Mouse (Mus musculus) limb, embryonic 15.5 days (tissue): ENCODE data around the gene Slc16a5. TPM values are rescaled to one million over a fixed set of nuclear protein-coding genes. Genes with fewer than 3 reads are reported as not detected.

Source experiments
- ATAC-seq: fragments of 200-750 bp; cut with Nextera tagmentation; 2 replicates; pipeline ENCODE4 v1.8.0; 2017; ENCODE audit warnings: low read depth, moderate TSS enrichment; ENCODE audit not compliant: insufficient number of reproducible peaks, low FRiP score, low TSS enrichment
- H3K27ac ChIP-seq: fragments of 300-500 bp; sonication (generic); 2 replicates; pipeline ENCODE4 v1.5.1; 2015; ENCODE audit warnings: moderate library complexity, mild to moderate bottlenecking, inconsistent platforms
- H3K27me3 ChIP-seq: fragments of 300-500 bp; sonication (generic); 2 replicates; pipeline ENCODE4 v1.6.1; 2015; ENCODE audit warnings: inconsistent platforms
- H3K36me3 ChIP-seq: fragments of 300-500 bp; sonication (generic); 2 replicates; pipeline ENCODE4 v1.6.1; 2015; ENCODE audit warnings: inconsistent platforms
- H3K4me1 ChIP-seq: fragments of 300-500 bp; sonication (generic); 2 replicates; pipeline ENCODE4 v1.6.1; 2015; ENCODE audit warnings: inconsistent platforms
- H3K4me2 ChIP-seq: fragments of 300-500 bp; sonication (generic); 2 replicates; pipeline ENCODE4 v1.6.1; 2015; ENCODE audit warnings: mild to moderate bottlenecking, inconsistent platforms
- H3K4me3 ChIP-seq: fragments of 300-500 bp; sonication (generic); 2 replicates; pipeline ENCODE4 v1.5.1; 2015; ENCODE audit warnings: mild to moderate bottlenecking, inconsistent platforms
- H3K9ac ChIP-seq: fragments of 300-500 bp; sonication (generic); 2 replicates; pipeline ENCODE4 v1.6.1; 2015; ENCODE audit warnings: inconsistent platforms
- H3K9me3 ChIP-seq: fragments of 300-500 bp; sonication (generic); 2 replicates; pipeline ENCODE4 v1.6.1; 2016; ENCODE audit warnings: inconsistent platforms
- WGBS: fragments of 180-500 bp; shearing (Covaris S2); methylation state at CpG from one replicate; pipeline ENCODE4 v1.1.7; 2015; 5-methylcytosine and 5-hydroxymethylcytosine counted together
- polyA plus RNA-seq: library from polyadenylated mRNA; unstranded; fragments of >200 nt; fragmentation: Nextera tagmentation; extraction: Ambion mirVana; gene quantifications from 2 replicates; pipeline ENCODE4 v1.2.1, GENCODE M21; 2015

Slc16a5 gene
- polyA plus RNA-seq, 1 experiment from 2014 or later: not detected

DNA sequence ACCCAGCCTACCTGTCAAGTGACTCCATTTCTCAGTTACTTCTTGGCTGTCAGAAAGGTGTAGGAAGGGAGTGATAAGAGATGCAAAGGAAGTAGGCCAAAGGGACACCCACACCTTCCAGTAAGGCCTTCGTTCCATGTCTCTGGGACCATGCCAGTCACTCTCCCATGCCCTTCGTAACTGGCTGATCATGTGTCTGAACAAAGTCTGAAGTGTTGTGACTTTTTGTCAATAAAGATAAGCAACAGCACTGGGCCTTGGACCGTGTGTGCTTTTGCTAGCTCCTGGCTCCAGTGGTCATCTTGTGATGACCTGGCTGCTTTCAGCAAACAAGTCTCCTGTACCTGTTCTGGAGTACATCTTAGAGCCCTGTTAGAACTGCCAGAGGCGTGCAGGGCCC, 29.5 kb upstream of the Slc16a5 start:
- no peak overlapping the region for H3K27ac ChIP-seq
- no peaks in the 10 kb centered on the region for H3K9me3 ChIP-seq
- WGBS: 82% methylated on average over 4 of the region's 4 CpGs
- ATAC-seq: no peak
- no peak overlapping the region for H3K4me3 ChIP-seq
- peaks cover 43% of the 10 kb centered on the region for H3K36me3 ChIP-seq
- H3K9ac ChIP-seq: no peak overlapping the region
- 0 out of 2 replicates have a peak, but pooled peaks cover 4% of the 10 kb centered on the region for H3K27me3 ChIP-seq
- H3K4me1 ChIP-seq: peaks cover 15% of the 10 kb centered on the region
- H3K4me2 ChIP-seq: no peak overlapping the region

DNA sequence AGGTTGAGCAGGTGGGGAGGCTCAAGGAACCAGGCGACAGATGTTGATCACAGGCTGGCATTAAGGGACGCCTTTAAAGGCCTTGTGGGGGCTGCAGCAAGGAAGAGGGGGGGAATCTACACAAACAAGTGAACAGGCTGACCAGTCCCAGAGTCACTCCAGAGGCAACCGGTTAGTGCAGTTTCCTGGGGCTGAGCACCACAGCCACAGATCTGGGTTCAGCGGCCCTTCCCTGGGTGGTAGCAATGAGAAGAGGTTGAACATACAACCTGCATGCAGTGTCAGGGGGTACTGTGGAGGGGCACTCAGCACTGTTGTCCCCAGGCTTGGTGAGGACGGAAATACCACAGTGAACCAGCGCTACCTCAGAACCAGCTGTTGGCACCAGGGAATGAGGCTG, 28.9 kb upstream of the Slc16a5 start:
- Histone ChIP-seq H3K4me1 (peaks cover 12% of the 10 kb centered on the region), H3K27ac (no peak overlapping the region), H3K4me2 (no peak overlapping the region), H3K9ac (no peak overlapping the region), H3K27me3 (0 out of 2 replicates have a peak, but pooled peaks cover 4% of the 10 kb centered on the region), H3K36me3 (peaks cover 43% of the 10 kb centered on the region), H3K4me3 (no peak overlapping the region), H3K9me3 (no peaks in the 10 kb centered on the region)
- ATAC-seq: no peak
- WGBS: 75% methylated on average over 6 of the region's 6 CpGs

DNA sequence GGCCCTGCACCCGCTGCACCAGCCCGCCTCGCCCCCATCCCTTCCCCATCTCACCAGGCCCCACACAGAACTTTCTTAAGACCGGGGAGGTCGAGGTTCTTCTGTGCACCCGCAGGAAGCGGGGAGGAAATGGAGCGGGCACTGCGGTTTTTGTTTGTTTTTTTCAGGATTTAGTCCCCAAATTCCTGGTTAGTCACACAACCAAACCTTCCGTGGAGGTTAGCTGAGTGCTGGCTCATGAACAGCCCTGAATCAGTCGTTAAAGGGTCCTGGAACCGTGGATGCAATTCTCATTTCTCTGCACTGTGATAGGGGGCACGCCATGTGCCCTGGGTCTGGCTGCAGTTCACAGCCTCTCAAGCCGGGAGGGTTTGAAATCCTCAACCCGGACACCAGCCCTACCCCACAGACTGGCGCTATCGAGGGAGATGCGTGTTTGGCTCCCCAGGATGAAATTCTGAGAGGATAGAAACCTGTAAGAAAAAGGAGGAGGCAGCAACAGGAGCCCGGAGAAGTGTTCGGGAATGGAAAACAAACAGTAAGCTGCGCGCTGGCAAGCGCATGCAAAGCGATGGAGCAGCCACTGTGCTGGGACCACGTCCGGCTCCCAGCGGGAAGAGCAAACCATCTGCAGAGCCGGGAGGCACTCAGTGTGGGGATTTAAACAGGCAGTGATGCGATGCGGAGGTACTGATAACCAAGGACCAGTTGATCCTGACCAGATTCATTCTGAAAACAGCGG, 26.5 kb upstream of the Slc16a5 start:
- peak overlapping the region; percentile 33 for H3K9ac ChIP-seq
- H3K36me3 ChIP-seq: peaks cover 21% of the 10 kb centered on the region
- H3K4me2 ChIP-seq: peak overlapping the region; percentile 49
- peaks cover 12% of the 10 kb centered on the region for H3K4me1 ChIP-seq
- no peaks in the 10 kb centered on the region for H3K9me3 ChIP-seq
- ATAC-seq: no peak
- WGBS: 6% methylated on average over 31 of the region's 31 CpGs
- no peak overlapping the region for H3K27ac ChIP-seq
- peak overlapping the region; percentile 28 for H3K4me3 ChIP-seq
- 0 out of 2 replicates have a peak, but pooled peaks cover 4% of the 10 kb centered on the region for H3K27me3 ChIP-seq

DNA sequence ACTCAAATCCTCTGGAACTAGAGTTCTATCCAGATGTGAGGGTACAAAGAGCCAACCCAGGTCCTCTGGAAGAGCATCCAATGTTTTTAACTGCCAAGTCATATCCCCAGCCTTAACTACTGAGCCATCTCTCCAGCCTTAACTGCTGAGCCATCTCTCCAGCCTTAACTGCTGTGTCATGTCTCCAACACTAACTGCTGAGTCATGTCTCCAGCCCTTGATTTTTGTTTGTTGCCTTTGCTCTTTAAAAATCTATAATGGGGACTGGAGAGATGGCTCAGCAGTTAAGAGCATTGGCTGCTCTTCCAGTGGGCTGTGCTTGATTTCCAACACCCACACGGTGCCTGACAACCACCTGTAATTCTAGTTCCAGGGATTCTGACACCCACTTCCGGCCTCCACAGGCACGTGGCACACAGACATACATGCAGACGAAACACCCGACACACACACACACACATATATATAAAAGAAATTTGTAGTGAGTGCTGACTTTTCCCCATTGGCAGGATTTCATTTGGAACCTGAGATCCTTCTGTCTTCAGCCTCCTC, 24.6 kb upstream of the Slc16a5 start:
- WGBS: 57% methylated on average over 5 of the region's 5 CpGs
- H3K4me2 ChIP-seq: no peak overlapping the region
- ATAC-seq: no peak
- H3K9ac ChIP-seq: no peak overlapping the region
- no peak overlapping the region for H3K4me3 ChIP-seq
- H3K36me3 ChIP-seq: 0 out of 2 replicates have a peak, but pooled peaks cover 2% of the 10 kb centered on the region
- H3K27me3 ChIP-seq: peaks cover 4% of the 10 kb centered on the region; the same call in 1 of the 2 replicates
- H3K9me3 ChIP-seq: no peaks in the 10 kb centered on the region
- H3K4me1 ChIP-seq: peaks cover 14% of the 10 kb centered on the region
- H3K27ac ChIP-seq: no peak overlapping the region

DNA sequence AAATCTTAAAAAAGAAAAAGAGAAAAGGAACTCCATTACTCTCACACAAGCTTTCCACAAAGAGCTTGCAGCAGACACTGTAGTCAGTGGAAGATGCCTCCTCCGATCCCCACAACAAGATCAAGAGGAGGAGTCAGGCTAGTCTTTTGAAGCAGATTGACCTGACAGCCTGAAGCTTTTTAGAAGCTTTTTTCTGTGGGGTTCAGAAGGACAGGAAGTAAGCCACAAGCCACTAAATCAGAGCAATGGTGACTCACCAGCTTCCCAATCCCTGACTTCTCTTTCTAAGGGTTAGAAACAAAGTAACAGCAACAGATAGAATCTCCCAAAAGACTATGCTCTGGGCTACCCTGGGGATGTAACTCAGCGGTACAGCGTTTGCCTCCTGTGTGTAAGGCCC, 22.9 kb upstream of the Slc16a5 start:
- Histone ChIP-seq H3K9me3 (no peaks in the 10 kb centered on the region), H3K27me3 (peaks cover 4% of the 10 kb centered on the region; the same call in 1 of the 2 replicates), H3K36me3 (no peaks in the 10 kb centered on the region), H3K4me2 (no peak overlapping the region), H3K27ac (no peak overlapping the region), H3K4me3 (no peak overlapping the region), H3K4me1 (peaks cover 14% of the 10 kb centered on the region), H3K9ac (no peak overlapping the region)
- WGBS: 86% methylated on average over 3 of the region's 3 CpGs
- no peak for ATAC-seq

DNA sequence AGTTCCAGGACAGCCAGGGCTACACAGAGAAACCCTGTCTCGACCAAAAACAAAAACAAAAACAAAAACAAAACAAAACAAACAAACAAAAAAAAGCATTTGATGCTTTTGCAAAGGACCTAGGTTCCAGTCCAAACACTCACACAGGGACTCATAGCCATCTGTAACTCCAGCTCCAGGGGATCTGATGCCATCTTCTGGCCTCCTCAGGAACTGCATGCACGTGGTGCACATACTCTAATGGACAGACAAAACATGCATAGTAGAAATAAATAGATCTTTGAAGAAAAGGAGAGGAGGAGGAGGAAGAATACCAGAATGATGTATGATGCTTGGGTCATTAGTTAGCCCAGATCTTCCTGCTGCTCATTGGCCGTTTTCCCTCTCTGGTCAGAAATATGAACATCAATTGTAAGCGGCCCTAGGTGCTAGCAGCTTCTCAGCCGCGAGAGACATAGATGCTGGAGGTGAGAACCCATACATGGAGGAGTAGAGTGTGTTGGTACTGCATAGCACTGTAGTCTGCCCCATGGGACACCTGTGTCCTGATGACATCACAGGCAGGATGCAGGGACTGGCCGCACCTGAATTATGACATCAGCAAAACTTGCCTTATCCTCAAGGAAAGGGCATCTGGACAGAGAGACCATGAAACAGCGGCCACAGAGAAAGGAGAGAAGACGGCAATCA, 22.2 kb upstream of the Slc16a5 start, which contains the start of gene Trim80:
Trim80 (plus strand) TSS at position 640 of the 690 bp plus-strand sequence.
- Histone ChIP-seq H3K36me3 (no peaks in the 10 kb centered on the region), H3K27me3 (peaks cover 4% of the 10 kb centered on the region; the same call in 1 of the 2 replicates), H3K27ac (no peak within 1 kb of the TSS), H3K9ac (no peak within 1 kb of the TSS), H3K9me3 (no peaks in the 10 kb centered on the region), H3K4me3 (no peak within 1 kb of the TSS), H3K4me1 (peaks cover 14% of the 10 kb centered on the region), H3K4me2 (no peak within 1 kb of the TSS)
- 94% methylated on average over 9 of the region's 9 CpGs for WGBS
- ATAC-seq: no peak

DNA sequence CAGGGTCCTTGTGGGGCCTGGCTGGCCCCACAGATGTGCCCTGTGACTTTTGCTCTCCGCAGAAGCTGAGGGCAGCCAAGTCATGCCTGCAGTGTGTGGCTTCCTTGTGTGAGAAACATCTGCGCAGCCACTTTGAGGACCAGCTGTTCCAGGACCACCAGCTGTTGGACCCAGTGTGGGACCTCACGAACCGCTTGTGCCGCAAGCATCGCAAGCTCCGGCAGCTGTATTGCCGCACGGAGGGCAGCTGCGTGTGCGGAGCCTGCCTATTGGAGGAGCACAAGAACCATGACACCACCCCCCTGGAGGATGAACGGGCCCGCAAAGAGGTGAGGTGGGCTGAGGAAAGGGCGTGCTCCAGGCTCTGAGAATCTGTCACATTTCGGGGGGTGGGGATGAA, 20.9 kb upstream of the Slc16a5 start:
- Histone ChIP-seq H3K4me2 (no peak overlapping the region), H3K4me3 (no peak overlapping the region), H3K9ac (no peak overlapping the region), H3K27me3 (no peaks in the 10 kb centered on the region; the same call in 1 of the 2 replicates), H3K4me1 (peaks cover 2% of the 10 kb centered on the region; the same call in 1 of the 2 replicates), H3K9me3 (no peaks in the 10 kb centered on the region), H3K27ac (no peak overlapping the region), H3K36me3 (no peaks in the 10 kb centered on the region)
- WGBS: 36% methylated on average over 15 of the region's 15 CpGs
- ATAC-seq: no peak

DNA sequence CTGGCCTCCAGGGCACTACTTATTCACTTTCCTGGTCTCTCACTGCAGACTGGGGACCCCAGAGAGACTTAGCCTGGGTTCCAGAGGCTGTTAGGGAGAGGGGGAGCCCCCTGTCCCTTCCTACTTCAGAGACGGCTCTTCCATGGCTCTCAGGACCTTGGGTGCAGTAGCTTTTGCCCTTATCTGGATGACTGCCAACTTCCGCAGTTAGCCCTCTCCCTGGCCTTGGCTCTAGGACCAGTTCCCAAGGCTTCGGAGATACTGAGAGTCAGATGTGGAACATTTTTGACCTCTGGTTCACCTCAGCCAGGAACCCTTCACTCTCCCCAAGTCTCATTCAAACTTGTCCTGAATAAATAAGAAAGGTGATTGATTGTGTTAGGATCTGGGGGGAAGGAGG, 15.4 kb upstream of the Slc16a5 start:
- H3K4me3 ChIP-seq: no peak overlapping the region
- WGBS: 48% methylated on average over 3 of the region's 3 CpGs
- H3K27ac ChIP-seq: no peak overlapping the region
- no peaks in the 10 kb centered on the region for H3K27me3 ChIP-seq
- no peaks in the 10 kb centered on the region for H3K4me1 ChIP-seq
- H3K9me3 ChIP-seq: no peaks in the 10 kb centered on the region
- H3K36me3 ChIP-seq: no peaks in the 10 kb centered on the region
- no peak overlapping the region for H3K4me2 ChIP-seq
- no peak for ATAC-seq
- H3K9ac ChIP-seq: no peak overlapping the region

DNA sequence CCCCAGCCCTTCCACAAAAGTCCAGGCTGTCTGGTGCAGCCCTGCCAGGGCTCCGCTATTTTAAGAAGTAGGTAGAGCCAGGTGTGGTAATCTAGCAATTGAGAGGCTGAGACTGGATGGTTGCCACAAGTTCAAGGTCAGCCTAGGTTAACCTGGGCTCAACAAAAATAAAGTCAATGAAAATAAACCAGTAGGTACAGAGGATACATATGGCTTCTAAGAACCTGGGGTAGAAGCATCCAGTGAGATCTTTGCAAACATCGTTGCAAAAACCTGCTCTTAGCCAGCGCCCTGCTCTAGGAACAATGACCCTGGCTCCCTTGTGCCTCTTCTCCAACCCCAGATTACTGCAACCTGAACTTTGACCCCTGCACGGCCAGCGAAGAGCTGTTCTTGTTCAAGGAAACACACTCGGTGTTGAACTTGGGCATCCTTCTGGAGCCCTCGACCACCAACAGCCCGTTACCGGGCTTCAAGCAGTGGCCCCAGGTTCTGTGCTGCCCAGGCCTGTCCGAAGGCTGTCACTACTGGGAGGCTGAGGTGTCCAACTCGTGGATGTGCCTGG, 14.9 kb upstream of the Slc16a5 start:
- H3K9me3 ChIP-seq: no peaks in the 10 kb centered on the region
- H3K27ac ChIP-seq: no peak overlapping the region
- H3K27me3 ChIP-seq: no peaks in the 10 kb centered on the region
- 83% methylated on average over 11 of the region's 11 CpGs for WGBS
- H3K9ac ChIP-seq: no peak overlapping the region
- no peaks in the 10 kb centered on the region for H3K36me3 ChIP-seq
- ATAC-seq: no peak
- no peaks in the 10 kb centered on the region for H3K4me1 ChIP-seq
- no peak overlapping the region for H3K4me3 ChIP-seq
- no peak overlapping the region for H3K4me2 ChIP-seq

DNA sequence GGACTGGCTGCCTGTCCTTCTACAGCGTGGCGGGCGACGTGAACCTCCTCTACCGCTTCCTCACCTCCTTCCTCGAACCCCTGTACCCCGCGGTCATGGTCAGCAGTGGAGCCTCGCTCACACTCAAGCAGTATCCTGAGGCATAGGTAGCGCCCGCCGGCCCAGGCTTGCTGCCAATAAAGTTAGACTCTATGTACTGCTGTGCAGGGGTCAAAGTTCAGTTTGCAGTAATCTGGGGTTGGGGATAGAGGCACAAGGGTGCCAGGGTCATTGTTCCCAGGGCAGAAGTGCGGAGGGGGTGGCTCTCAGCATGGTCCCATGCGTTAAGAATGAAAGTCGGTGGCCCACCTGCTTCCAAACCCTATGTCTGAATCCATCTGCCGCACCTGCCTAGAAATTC, 14.2 kb upstream of the Slc16a5 start:
- 85% methylated on average over 16 of the region's 16 CpGs for WGBS
- H3K9me3 ChIP-seq: no peaks in the 10 kb centered on the region
- no peaks in the 10 kb centered on the region for H3K27me3 ChIP-seq
- no peak overlapping the region for H3K4me3 ChIP-seq
- no peak overlapping the region for H3K9ac ChIP-seq
- no peak for ATAC-seq
- no peaks in the 10 kb centered on the region for H3K4me1 ChIP-seq
- H3K36me3 ChIP-seq: no peaks in the 10 kb centered on the region
- no peak overlapping the region for H3K4me2 ChIP-seq
- no peak overlapping the region for H3K27ac ChIP-seq

DNA sequence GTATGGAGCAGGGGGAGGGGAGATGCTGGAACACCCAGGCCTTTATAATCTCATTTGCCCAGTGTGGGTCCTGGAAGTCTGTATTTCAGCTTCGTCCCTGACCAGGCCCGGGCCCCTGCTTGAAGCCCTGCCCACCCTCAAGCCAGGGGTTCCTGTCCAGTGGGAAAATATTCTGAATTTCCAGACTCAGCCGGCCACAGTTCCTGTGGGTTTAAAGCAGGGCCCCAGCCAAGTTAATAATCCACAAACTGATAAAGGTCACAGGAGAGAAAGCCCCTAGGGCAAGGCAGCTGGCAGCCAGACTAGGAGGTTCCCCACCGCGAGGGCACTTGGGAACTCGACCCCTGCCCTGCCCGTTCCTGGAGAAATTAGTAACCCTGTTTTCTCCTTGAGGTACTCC, 13.3 kb upstream of the Slc16a5 start:
- no peaks in the 10 kb centered on the region for H3K36me3 ChIP-seq
- H3K9me3 ChIP-seq: no peaks in the 10 kb centered on the region
- WGBS: 30% methylated on average over 7 of the region's 7 CpGs
- H3K27me3 ChIP-seq: no peaks in the 10 kb centered on the region
- no peak for ATAC-seq
- H3K4me2 ChIP-seq: no peak overlapping the region
- no peak overlapping the region for H3K27ac ChIP-seq
- H3K4me3 ChIP-seq: no peak overlapping the region
- H3K4me1 ChIP-seq: no peaks in the 10 kb centered on the region
- no peak overlapping the region for H3K9ac ChIP-seq

DNA sequence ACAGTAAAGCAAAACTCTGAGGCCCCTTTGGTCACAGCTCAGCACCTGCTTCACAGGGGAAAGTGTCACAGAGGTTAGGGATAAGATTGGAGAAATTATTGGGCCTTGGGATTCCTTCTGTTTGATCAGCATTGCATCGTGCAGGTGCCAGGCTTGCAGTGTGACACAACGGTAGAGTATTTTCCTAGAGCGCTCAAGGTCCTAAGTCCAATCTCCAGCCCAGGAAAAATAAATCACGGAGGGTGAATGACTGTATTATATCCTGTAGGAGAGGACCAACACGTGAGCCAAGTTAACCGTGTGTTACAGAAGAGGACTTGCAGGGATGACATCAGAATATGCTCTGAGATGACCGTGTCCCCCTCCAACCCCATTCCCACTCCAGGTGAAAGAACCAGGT, 12.1 kb upstream of the Slc16a5 start:
- 77% methylated on average over 7 of the region's 7 CpGs for WGBS
- no peak overlapping the region for H3K4me3 ChIP-seq
- H3K9me3 ChIP-seq: no peaks in the 10 kb centered on the region
- H3K4me2 ChIP-seq: no peak overlapping the region
- no peak overlapping the region for H3K9ac ChIP-seq
- H3K36me3 ChIP-seq: no peaks in the 10 kb centered on the region
- H3K27me3 ChIP-seq: no peaks in the 10 kb centered on the region
- ATAC-seq: no peak
- H3K4me1 ChIP-seq: no peaks in the 10 kb centered on the region
- H3K27ac ChIP-seq: no peak overlapping the region
